Mouse (Mus musculus) intestine, embryonic 15.5 days (tissue): ENCODE measurements at regions not wholly inside any gene's neighbourhood (a gene's known extent, or its start where the extent isn't known, plus 50 kb on each side); places are given as distances from the start of the nearest gene placed in this dataset.

Experiments
- ATAC-seq: fragments of 200-750 bp; cut with Nextera tagmentation; 2 replicates; pipeline ENCODE4 v1.8.0; 2017; ENCODE audit warnings: moderate TSS enrichment, moderate library complexity
- H3K27ac ChIP-seq: fragments of 300-500 bp; sonication (generic); 2 replicates; pipeline ENCODE4 v1.5.1; 2015; ENCODE audit warnings: mild to moderate bottlenecking, inconsistent platforms
- H3K27me3 ChIP-seq: fragments of 300-500 bp; sonication (generic); replicated peaks from 2 replicates; pipeline ENCODE4 v1.6.1; 2015; ENCODE audit warnings: inconsistent platforms
- H3K36me3 ChIP-seq: fragments of 300-500 bp; sonication (generic); 2 replicates; pipeline ENCODE4 v1.6.1; 2015; ENCODE audit warnings: inconsistent platforms
- H3K4me1 ChIP-seq: fragments of 300-500 bp; sonication (generic); replicated peaks from 2 replicates; pipeline ENCODE4 v1.6.1; 2015; ENCODE audit warnings: inconsistent platforms
- H3K4me2 ChIP-seq: fragments of 300-500 bp; sonication (generic); replicated peaks from 2 replicates; pipeline ENCODE4 v1.6.1; 2015; ENCODE audit warnings: mild to moderate bottlenecking, inconsistent platforms
- H3K4me3 ChIP-seq: fragments of 300-500 bp; sonication (generic); replicated peaks from 2 replicates; pipeline ENCODE4 v1.5.1; 2015; ENCODE audit warnings: inconsistent platforms
- H3K9ac ChIP-seq: fragments of 300-500 bp; sonication (generic); 2 replicates; pipeline ENCODE4 v1.6.1; 2015; ENCODE audit warnings: inconsistent platforms
- H3K9me3 ChIP-seq: fragments of 300-500 bp; sonication (generic); 2 replicates; pipeline ENCODE4 v1.6.1; 2016; ENCODE audit warnings: inconsistent platforms
- WGBS: fragments of 180-500 bp; shearing (Covaris S2); methylation state at CpG from one replicate; pipeline ENCODE4 v1.1.7; 2015; 5-methylcytosine and 5-hydroxymethylcytosine counted together

GRCm38 (mm10) chr12:106128944-106129724, 119.1 kb downstream of the Vrk1 start:
- WGBS: 94% methylated on average over 23 of the region's 23 CpGs
- no peaks in the 10 kb centered on the region for H3K36me3 ChIP-seq
- H3K4me1 ChIP-seq: no peaks in the 10 kb centered on the region
- no peak overlapping the region for H3K4me3 ChIP-seq
- H3K27me3 ChIP-seq: no peaks in the 10 kb centered on the region
- no peaks in the 10 kb centered on the region for H3K9me3 ChIP-seq
- H3K27ac ChIP-seq: no peak overlapping the region
- no peak overlapping the region for H3K4me2 ChIP-seq
- no peak overlapping the region for H3K9ac ChIP-seq
- no peak for ATAC-seq

- Histone ChIP-seq H3K4me1 (no peaks in the 10 kb centered on the region), H3K9ac (no peak overlapping the region), H3K27ac (no peak overlapping the region), H3K4me2 (no peak overlapping the region), H3K27me3 (no peaks in the 10 kb centered on the region), H3K4me3 (no peak overlapping the region), H3K9me3 (no peaks in the 10 kb centered on the region), H3K36me3 (no peaks in the 10 kb centered on the region)
- 72% methylated on average over 11 of the region's 11 CpGs for WGBS
- ATAC-seq: no peak
These were observed 120.1 kb downstream of the Vrk1 start for GRCm38 (mm10) chr12:106130071-106130676.

DNA sequence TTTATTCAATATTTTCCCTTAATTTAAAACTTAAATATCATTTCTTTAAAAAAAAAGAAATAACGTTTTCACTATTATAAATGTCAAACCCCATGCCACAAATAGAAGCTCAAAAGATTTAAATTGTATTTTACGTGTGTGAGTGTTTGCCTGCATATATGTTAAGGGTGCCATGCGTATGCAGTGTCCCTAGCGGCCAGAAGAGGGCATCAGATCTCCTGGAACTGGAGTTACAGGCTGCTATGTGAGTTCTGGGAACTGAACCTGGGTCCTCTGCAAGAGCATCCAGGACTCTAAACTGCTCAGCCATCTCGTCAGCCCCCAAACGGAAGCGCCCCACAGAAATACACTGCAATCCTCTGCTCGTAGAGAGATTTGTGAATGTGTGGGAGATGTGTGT, 122.7 kb downstream of the Vrk1 start:
- no peak overlapping the region for H3K4me3 ChIP-seq
- no peaks in the 10 kb centered on the region for H3K36me3 ChIP-seq
- H3K27me3 ChIP-seq: no peaks in the 10 kb centered on the region
- no peak overlapping the region for H3K27ac ChIP-seq
- no peaks in the 10 kb centered on the region for H3K9me3 ChIP-seq
- no peak overlapping the region for H3K4me2 ChIP-seq
- WGBS: 88% methylated on average over 8 of the region's 8 CpGs
- ATAC-seq: no peak
- H3K9ac ChIP-seq: no peak overlapping the region
- H3K4me1 ChIP-seq: no peaks in the 10 kb centered on the region

DNA sequence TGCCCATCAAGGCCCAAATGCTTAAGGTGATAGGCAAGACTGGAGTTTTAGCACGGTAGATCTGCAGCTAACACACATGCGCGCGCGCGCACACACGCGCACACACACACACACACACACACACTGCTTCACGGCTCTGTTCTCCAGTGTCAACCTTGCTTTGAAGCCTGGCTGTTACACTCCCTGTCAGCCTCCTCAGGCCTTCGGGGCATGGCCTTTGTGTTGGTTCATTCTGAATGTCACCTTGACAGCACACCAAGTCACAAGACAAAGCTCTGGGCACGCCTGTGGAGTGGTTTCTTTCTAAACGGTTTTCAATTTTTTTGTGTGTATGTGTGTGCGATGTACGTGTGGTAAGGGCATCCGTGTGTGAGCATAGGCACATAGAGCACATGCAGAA, 128.4 kb downstream of the Vrk1 start:
- H3K9ac ChIP-seq: no peak overlapping the region
- no peak overlapping the region for H3K4me3 ChIP-seq
- H3K9me3 ChIP-seq: no peaks in the 10 kb centered on the region
- H3K27me3 ChIP-seq: no peaks in the 10 kb centered on the region
- H3K27ac ChIP-seq: no peak overlapping the region
- no peak overlapping the region for H3K4me2 ChIP-seq
- ATAC-seq: no peak
- no peaks in the 10 kb centered on the region for H3K4me1 ChIP-seq
- 88% methylated on average over 15 of the region's 15 CpGs for WGBS
- H3K36me3 ChIP-seq: no peaks in the 10 kb centered on the region

- 84% methylated on average over 11 of the region's 11 CpGs for WGBS
- H3K4me2 ChIP-seq: no peak overlapping the region
- no peak for ATAC-seq
These were observed 129.5 kb downstream of the Vrk1 start for GRCm38 (mm10) chr12:106139491-106139890.

GRCm38 (mm10) chr12:106139927-106140326, 129.9 kb downstream of the Vrk1 start:
- no peaks in the 10 kb centered on the region for H3K36me3 ChIP-seq
- ATAC-seq: no peak
- no peak overlapping the region for H3K27ac ChIP-seq
- H3K9ac ChIP-seq: no peak overlapping the region
- no peaks in the 10 kb centered on the region for H3K9me3 ChIP-seq
- no peaks in the 10 kb centered on the region for H3K27me3 ChIP-seq
- H3K4me1 ChIP-seq: no peaks in the 10 kb centered on the region
- H3K4me2 ChIP-seq: no peak overlapping the region
- H3K4me3 ChIP-seq: no peak overlapping the region
- 56% methylated on average over 5 of the region's 5 CpGs for WGBS

More at GRCm38 (mm10) chr12:106139491-106139890, 129.5 kb downstream of the Vrk1 start:
- H3K9ac ChIP-seq: no peak overlapping the region
- H3K36me3 ChIP-seq: no peaks in the 10 kb centered on the region
- H3K4me3 ChIP-seq: no peak overlapping the region
- H3K9me3 ChIP-seq: no peaks in the 10 kb centered on the region
- no peaks in the 10 kb centered on the region for H3K27me3 ChIP-seq
- no peaks in the 10 kb centered on the region for H3K4me1 ChIP-seq
- H3K27ac ChIP-seq: no peak overlapping the region

DNA sequence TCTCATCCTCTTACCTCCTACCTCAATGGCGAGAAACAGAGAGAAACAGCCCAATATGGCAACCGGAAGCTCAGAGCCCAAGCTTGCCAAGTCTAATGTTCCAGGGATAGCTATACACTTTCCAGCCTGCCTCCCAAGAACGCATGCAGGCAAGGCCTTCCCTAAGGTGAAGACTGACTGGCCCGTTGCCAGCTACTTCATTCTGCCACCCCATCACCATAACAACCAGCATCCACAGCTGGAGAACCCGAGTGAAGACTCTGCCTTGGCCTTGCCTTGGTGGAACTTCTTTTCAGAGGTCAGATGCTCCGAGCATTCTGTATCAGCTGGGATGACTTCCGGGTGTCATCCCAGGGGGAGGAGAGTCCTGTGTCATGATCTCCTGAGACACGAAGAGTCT, 130.6 kb downstream of the Vrk1 start:
- Histone ChIP-seq H3K4me3 (no peak overlapping the region), H3K27me3 (no peaks in the 10 kb centered on the region), H3K36me3 (no peaks in the 10 kb centered on the region), H3K27ac (no peak overlapping the region), H3K9ac (no peak overlapping the region), H3K4me1 (no peaks in the 10 kb centered on the region), H3K9me3 (no peaks in the 10 kb centered on the region), H3K4me2 (no peak overlapping the region)
- no peak for ATAC-seq
- 73% methylated on average over 8 of the region's 8 CpGs for WGBS

GRCm38 (mm10) chr12:106143548-106143947, 133.5 kb downstream of the Vrk1 start:
- Histone ChIP-seq H3K9ac (no peak overlapping the region), H3K4me3 (no peak overlapping the region), H3K27ac (no peak overlapping the region), H3K9me3 (no peaks in the 10 kb centered on the region), H3K4me1 (no peaks in the 10 kb centered on the region), H3K36me3 (no peaks in the 10 kb centered on the region), H3K27me3 (no peaks in the 10 kb centered on the region), H3K4me2 (no peak overlapping the region)
- 83% methylated on average over 3 of the region's 3 CpGs for WGBS
- ATAC-seq: no peak

DNA sequence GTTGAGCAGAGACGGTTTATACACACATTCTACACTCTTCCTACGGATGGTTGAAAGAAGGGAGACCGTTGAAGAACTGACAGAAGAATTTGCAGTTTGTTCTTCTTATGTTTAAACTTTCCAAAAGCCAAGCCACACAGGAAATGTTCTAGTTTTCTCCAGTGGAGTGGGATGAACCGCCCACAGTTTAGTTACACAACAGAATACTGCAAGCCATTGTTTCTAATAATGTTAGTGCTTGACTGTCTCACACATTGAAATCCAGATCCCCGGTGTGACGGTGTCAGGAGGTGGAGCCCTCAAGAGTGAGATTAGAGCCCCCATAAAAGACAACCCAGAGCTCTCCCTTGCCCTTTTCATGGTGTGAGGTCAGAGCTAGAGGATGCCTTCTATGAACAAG, 146.8 kb downstream of the Vrk1 start:
- WGBS: 61% methylated on average over 6 of the region's 6 CpGs
- no peak overlapping the region for H3K4me2 ChIP-seq
- H3K27me3 ChIP-seq: no peaks in the 10 kb centered on the region
- no peak for ATAC-seq
- H3K27ac ChIP-seq: no peak overlapping the region
- H3K9me3 ChIP-seq: no peaks in the 10 kb centered on the region
- H3K4me1 ChIP-seq: no peaks in the 10 kb centered on the region
- no peaks in the 10 kb centered on the region for H3K36me3 ChIP-seq
- no peak overlapping the region for H3K9ac ChIP-seq
- no peak overlapping the region for H3K4me3 ChIP-seq

DNA sequence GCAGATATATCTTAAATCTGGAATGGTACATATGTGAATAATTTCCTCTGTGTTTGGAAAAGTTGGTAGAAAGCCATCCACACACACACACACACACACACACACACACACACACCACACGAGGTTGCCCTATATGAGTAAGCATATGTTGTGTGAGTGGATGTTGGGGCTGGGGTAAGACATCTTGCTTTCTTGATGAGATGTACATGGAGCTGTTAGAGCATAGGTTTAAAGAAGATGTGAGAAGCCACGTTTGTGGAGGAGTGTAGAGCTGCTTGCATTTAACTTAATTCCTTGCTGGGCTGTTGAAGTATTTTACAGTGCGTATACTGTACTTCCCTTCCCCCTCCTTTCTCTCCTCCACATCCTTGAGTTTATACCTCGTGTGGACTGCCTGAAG, 147.8 kb downstream of the Vrk1 start:
- 49% methylated on average over 4 of the region's 4 CpGs for WGBS
- ATAC-seq: no peak
- Histone ChIP-seq H3K27me3 (no peaks in the 10 kb centered on the region), H3K27ac (no peak overlapping the region), H3K9me3 (no peaks in the 10 kb centered on the region), H3K4me3 (no peak overlapping the region), H3K36me3 (no peaks in the 10 kb centered on the region), H3K4me2 (no peak overlapping the region), H3K4me1 (no peaks in the 10 kb centered on the region), H3K9ac (no peak overlapping the region)

DNA sequence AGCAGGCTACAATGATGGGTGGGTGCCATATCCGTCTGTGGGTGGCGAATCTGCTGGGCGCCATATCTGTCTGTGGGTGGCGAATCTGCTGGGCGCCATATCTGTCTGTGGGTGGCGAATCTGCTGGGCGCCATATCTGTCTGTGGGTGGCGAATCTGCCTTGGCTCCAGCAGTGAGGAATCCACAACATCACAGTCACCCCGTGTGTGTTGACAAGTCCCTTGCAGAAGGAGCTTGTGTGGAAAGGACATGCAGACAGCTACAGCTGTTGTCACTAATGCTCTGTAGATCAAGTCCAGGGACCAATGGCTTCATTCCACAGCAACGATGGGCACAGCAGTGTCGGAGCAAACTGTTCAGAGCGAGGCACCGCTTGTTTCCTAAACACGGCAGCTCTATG, 148.6 kb downstream of the Vrk1 start:
- no peak for ATAC-seq
- Histone ChIP-seq H3K9ac (no peak overlapping the region), H3K4me2 (no peak overlapping the region), H3K27ac (no peak overlapping the region), H3K27me3 (no peaks in the 10 kb centered on the region), H3K4me3 (no peak overlapping the region), H3K36me3 (no peaks in the 10 kb centered on the region), H3K4me1 (no peaks in the 10 kb centered on the region), H3K9me3 (no peaks in the 10 kb centered on the region)
- 92% methylated on average over 14 of the region's 14 CpGs for WGBS

- ATAC-seq: no peak
- H3K4me1 ChIP-seq: peaks cover 7% of the 10 kb centered on the region; the same call in 1 of the 2 replicates
- 52% methylated on average over 5 of the region's 5 CpGs for WGBS
- H3K4me3 ChIP-seq: no peak overlapping the region
- no peak overlapping the region for H3K27ac ChIP-seq
- H3K9ac ChIP-seq: no peak overlapping the region
- H3K27me3 ChIP-seq: peaks cover 18% of the 10 kb centered on the region
- H3K36me3 ChIP-seq: no peaks in the 10 kb centered on the region
- no peak overlapping the region for H3K4me2 ChIP-seq
- H3K9me3 ChIP-seq: no peaks in the 10 kb centered on the region
These were observed 161.3 kb downstream of the Vrk1 start for GRCm38 (mm10) chr12:106171301-106171700.

DNA sequence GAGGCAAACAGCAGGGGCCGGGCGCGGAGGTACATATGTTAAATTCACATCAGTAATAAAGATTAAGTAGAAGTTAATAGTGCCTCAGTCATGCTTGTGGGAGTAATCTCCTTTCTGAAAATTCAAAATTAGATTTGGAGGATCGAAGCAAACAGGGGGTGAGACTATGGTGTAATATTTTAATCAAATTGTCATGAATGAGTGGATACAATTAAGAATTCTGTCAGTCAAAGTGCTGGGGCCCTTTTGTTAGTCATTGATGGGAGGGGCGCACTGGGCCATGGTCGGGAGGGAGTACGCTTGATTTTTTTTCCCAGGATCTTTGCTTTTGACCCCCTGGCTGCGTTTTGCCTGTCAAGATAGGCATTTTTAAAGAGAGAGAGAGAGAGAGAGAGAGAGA, 163.2 kb downstream of the Vrk1 start:
- Histone ChIP-seq H3K4me2 (no peak overlapping the region), H3K9me3 (no peaks in the 10 kb centered on the region), H3K9ac (no peak overlapping the region), H3K4me3 (no peak overlapping the region), H3K27ac (no peak overlapping the region), H3K36me3 (no peaks in the 10 kb centered on the region), H3K27me3 (peaks cover 18% of the 10 kb centered on the region), H3K4me1 (peaks cover 7% of the 10 kb centered on the region; the same call in 1 of the 2 replicates)
- 44% methylated on average over 8 of the region's 8 CpGs for WGBS
- ATAC-seq: no peak
